Mouse (Mus musculus) CH12.LX (cell line): Measurements from ENCODE around the gene Gm27021. TPM values are rescaled to one million over a fixed set of nuclear protein-coding genes. Genes with fewer than 3 reads are reported as not detected.

Experiments
- DNase-seq: peaks from one replicate; pipeline ENCODE4 v3.0.0-alpha.2; 2013; ENCODE audit errors: extremely low read depth
- H3K27ac ChIP-seq: 2 replicates; pipeline ENCODE4 v1.5.1; 2012; ENCODE audit warnings: low read depth, mild to moderate bottlenecking, control low read depth, moderate library complexity; ENCODE audit not compliant: insufficient read depth
- H3K27me3 ChIP-seq: replicated peaks from 2 replicates; pipeline ENCODE3; 2012; ENCODE audit warnings: inconsistent platforms
- H3K36me3 ChIP-seq, 2 experiments: replicated peaks in 1 of 2; 2 replicates each; pipeline versions ENCODE3 to v1.6.1; 2012; ENCODE audit warnings: inconsistent platforms in 1 of 2, low read length in 1 of 2, mild to moderate bottlenecking in 1 of 2, mixed read lengths in 1 of 2, moderate library complexity in 1 of 2; ENCODE audit not compliant: control insufficient read depth in 1 of 2, insufficient read depth in 1 of 2
- H3K4me1 ChIP-seq, 2 experiments: 2 replicates each; pipeline ENCODE4 v1.6.1; 2012; ENCODE audit warnings: inconsistent platforms in 1 of 2, moderate library complexity in 1 of 2; ENCODE audit not compliant: insufficient read depth in 2 of 2, control insufficient read depth in 1 of 2
- H3K4me2 ChIP-seq: 2 replicates; pipeline ENCODE4 v1.6.1; 2012; ENCODE audit warnings: low read depth, mild to moderate bottlenecking, control low read depth; ENCODE audit not compliant: poor library complexity, insufficient read depth, severe bottlenecking
- H3K4me3 ChIP-seq, 3 experiments: fragments of 150-350 bp in 1 of 3; sonication (generic) in 1 of 3; replicated peaks in 1 of 3; 2 replicates each; pipeline versions ENCODE3 to v1.5.1; 2011 to 2012; ENCODE audit warnings: low read depth in 2 of 3, low read length in 2 of 3, mild to moderate bottlenecking in 2 of 3, moderate library complexity in 2 of 3, control low read depth in 1 of 3, improper control_type of control experiment in 1 of 3, inconsistent platforms in 1 of 3, mixed read lengths in 1 of 3; ENCODE audit not compliant: poor library complexity in 1 of 3
- H3K79me2 ChIP-seq: replicated peaks from 2 replicates; pipeline ENCODE4 v1.6.1; 2012; ENCODE audit warnings: mild to moderate bottlenecking, moderate library complexity; ENCODE audit not compliant: control insufficient read depth, poor library complexity, insufficient read depth, severe bottlenecking; ENCODE audit errors: extremely low read depth
- H3K9ac ChIP-seq: 2 replicates; pipeline ENCODE4 v1.6.1; 2012; ENCODE audit warnings: low read depth, mild to moderate bottlenecking, control low read depth, moderate library complexity; ENCODE audit not compliant: insufficient read depth
- H3K9me3 ChIP-seq: replicated peaks from 2 replicates; pipeline ENCODE3; 2012; ENCODE audit warnings: low read length, inconsistent platforms, mixed read lengths
- BHLHE40 ChIP-seq: IDR thresholded peaks from 2 replicates; pipeline ENCODE4 v1.6.1; 2011; ENCODE audit warnings: mild to moderate bottlenecking, low read depth, low read length, improper control_type of control experiment
- CHD2 ChIP-seq: IDR thresholded peaks from 2 replicates; pipeline ENCODE4 v1.6.1; 2011; ENCODE audit warnings: low read length, improper control_type of control experiment
- CTCF ChIP-seq, 2 experiments: IDR thresholded peaks in 1 of 2; conservative IDR thresholded peaks in 1 of 2; 2 replicates each; pipeline ENCODE4 v1.5.1; 2011 to 2012; ENCODE audit warnings: low read depth in 2 of 2, low read length in 2 of 2, improper control_type of control experiment in 1 of 2, inconsistent platforms in 1 of 2, mild to moderate bottlenecking in 1 of 2, moderate library complexity in 1 of 2
- JUND ChIP-seq: conservative IDR thresholded peaks from 2 replicates; pipeline ENCODE4 v1.6.1; 2011; ENCODE audit warnings: low read depth, low read length, improper control_type of control experiment
- MXI1 ChIP-seq: IDR thresholded peaks from 2 replicates; pipeline ENCODE4 v1.6.1; 2011; ENCODE audit warnings: mild to moderate bottlenecking, low read depth, low read length, improper control_type of control experiment
- NELFE ChIP-seq: IDR thresholded peaks from 2 replicates; pipeline ENCODE4 v1.6.1; 2011; ENCODE audit warnings: low read depth, low read length, improper control_type of control experiment
- PAX5 ChIP-seq: IDR thresholded peaks from 2 replicates; pipeline ENCODE4 v1.6.1; 2012; ENCODE audit warnings: low read length, inconsistent platforms, mixed read lengths
- POLR2AphosphoS2 ChIP-seq: IDR thresholded peaks from 2 replicates; pipeline ENCODE4 v1.6.1; 2011; ENCODE audit warnings: low read depth, low read length, improper control_type of control experiment
- RAD21 ChIP-seq: IDR thresholded peaks from 2 replicates; pipeline ENCODE4 v1.6.1; 2011; ENCODE audit warnings: low read depth, mild to moderate bottlenecking, low read length, improper control_type of control experiment, moderate library complexity
- TBP ChIP-seq: conservative IDR thresholded peaks from 2 replicates; pipeline ENCODE4 v1.6.1; 2011; ENCODE audit warnings: low read depth, low read length, improper control_type of control experiment
- UBTF ChIP-seq: IDR thresholded peaks from 2 replicates; pipeline ENCODE4 v1.6.1; 2012; ENCODE audit warnings: low read depth, mild to moderate bottlenecking, inconsistent platforms, low read length, improper control_type of control experiment, moderate library complexity
- USF2 ChIP-seq: conservative IDR thresholded peaks from 2 replicates; pipeline ENCODE4 v1.6.1; 2011; ENCODE audit warnings: low read depth, low read length, improper control_type of control experiment
- ZMIZ1 ChIP-seq: IDR thresholded peaks from 2 replicates; pipeline ENCODE4 v1.6.1; 2012; ENCODE audit warnings: low read depth, mild to moderate bottlenecking, inconsistent platforms, low read length, improper control_type of control experiment
- ZNF384 ChIP-seq: IDR thresholded peaks from 2 replicates; pipeline ENCODE4 v1.6.1; 2012; ENCODE audit warnings: low read depth, low read length, improper control_type of control experiment, inconsistent platforms
- dilution Hi-C: fragments of 300-500 bp; cut with MboI; formaldehyde crosslinking; loops from 2 replicates; pipeline ENCODE4 v1.14.3; 2020; ENCODE audit warnings: low sequenced_read_pairs; ENCODE audit not compliant: extremely low pct_unique_long_range_greater_than_20kb, extremely low pct_ligation_motif_present
- in situ Hi-C: fragments of 300-500 bp; cut with MboI; formaldehyde crosslinking; loops from 3 replicates; pipeline ENCODE4 v1.14.3; 2019; ENCODE audit warnings: low sequenced_read_pairs, low pct_ligation_motif_present, low pct_unique_long_range_greater_than_20kb, mixed read lengths
- polyA plus RNA-seq: library from polyadenylated mRNA; unstranded; fragments of >175 nt; gene quantifications from 2 replicates; pipeline ENCODE4 v1.2.1, GENCODE M21; 2012; ENCODE audit warnings: low read depth; ENCODE audit not compliant: insufficient read length
- total RNA-seq, 2 experiments: library from RNA; depleted of rRNA; stranded (reverse); fragments of 300-350 nt in 1 of 2; fragments of >200 nt in 1 of 2; gene quantifications; 2 replicates each; pipeline ENCODE4 v1.2.3; 2012 to 2014

Gene Gm27021
- total and polyA plus RNA-seq, 3 experiments = 1.0 to 1.1 TPM; not detected in 1

GRCm38 (mm10) chr8:120580336-120581000, 87.4 kb downstream of the Gm27021 start:
- no peak overlapping the region for H3K4me3 ChIP-seq
- DNase-seq = no peak
- in situ Hi-C loops = no loop called here
- TF ChIP-seq ZNF384 (no peak), POLR2AphosphoS2 (0 out of 2 replicates have a peak, but pooled peaks have one; percentile 59), ZMIZ1 (no peak), CHD2 (no peak), TBP (no peak)
- TF ChIP-seq, all 38 proteins: peak for 1
- Histone ChIP-seq H3K9me3 (no peaks in the 10 kb centered on the region), H3K27ac (no peak overlapping the region), H3K79me2 (no peaks in the 10 kb centered on the region), H3K27me3 (no peaks in the 10 kb centered on the region), H3K36me3 (peaks cover 82 to 93% of the 10 kb centered on the region in 2 experiments), H3K4me1 (no peaks in the 10 kb centered on the region), H3K4me2 (no peak overlapping the region), H3K9ac (no peak overlapping the region)
- dilution Hi-C loops = no loop called here

GRCm38 (mm10) chr8:120577821-120578220, 90.1 kb downstream of the Gm27021 start:
- in situ Hi-C loops = no loop called here
- Histone ChIP-seq H3K79me2 (no peaks in the 10 kb centered on the region), H3K9ac (no peak overlapping the region), H3K27ac (no peak overlapping the region), H3K36me3 (peaks cover 92 to 99% of the 10 kb centered on the region in 2 experiments), H3K9me3 (no peaks in the 10 kb centered on the region), H3K27me3 (no peaks in the 10 kb centered on the region), H3K4me2 (no peak overlapping the region), H3K4me3 (no peak overlapping the region), H3K4me1 (no peaks in the 10 kb centered on the region)
- no peak for TF ChIP-seq TBP
- no peak for TF ChIP-seq PAX5
- no peak for TF ChIP-seq USF2
- TF ChIP-seq CHD2 = no peak
- no peak for TF ChIP-seq UBTF
- no peak for TF ChIP-seq NELFE
- TF ChIP-seq CTCF (conservative IDR thresholded peaks at IDR 0.05 in 1 of 2, IDR thresholded peaks at IDR 0.05 in 1 of 2; ENCODE audit: low read depth in 2 of 2, low read length in 2 of 2) = no peak
- no peak for TF ChIP-seq BHLHE40
- no peak for TF ChIP-seq RAD21
- TF ChIP-seq JUND = no peak
- no peak for TF ChIP-seq MXI1
- no peak for DNase-seq
- dilution Hi-C loops = no loop called here
